Comparison of ENCODE assay signal across 7 mouse cellular contexts in genomic region chr15:81191303-81191702, GRCm38 (mm10). TPM values are rescaled to one million over a fixed set of nuclear protein-coding genes. Genes with fewer than 3 reads are reported as not detected.
DNase-seq lines count a peak whose midpoint lies in the region; ATAC-seq and TF ChIP-seq lines count a peak whose summit lies in the region.

No protein-coding gene starts in this region.

- peak overlapping the region; percentile 64 for H3K4me2 ChIP-seq in lung, embryonic 15.5 days
- H3K4me2 ChIP-seq in intestine, embryonic 16.5 days (ENCODE audit: low read depth, low read length): peak overlapping the region; percentile 66
- peak overlapping the region; percentile 57 for H3K4me2 ChIP-seq in neural tube, embryonic 13.5 days

- peak overlapping the region; percentile 61 for H3K9ac ChIP-seq in lung, embryonic 15.5 days
- H3K9ac ChIP-seq in intestine, embryonic 16.5 days (ENCODE audit: low read depth, low read length): peak overlapping the region; percentile 64
- H3K9ac ChIP-seq in neural tube, embryonic 13.5 days: peak overlapping the region; percentile 73

- no peak for TF ChIP-seq CTCF in embryonic fibroblast, embryonic 13.5 days (IDR thresholded peaks at IDR 0.05; ENCODE audit: borderline replicate concordance, insufficient read depth, low read length)

- WGBS in lung, embryonic 15.5 days: 19% methylated on average over 9 of the region's 9 CpGs
- WGBS in intestine, embryonic 16.5 days: 21% methylated on average over 9 of the region's 9 CpGs
- 29% methylated on average over 9 of the region's 9 CpGs for WGBS in neural tube, embryonic 13.5 days

- no peak for DNase-seq in lung, postnatal 36 days
- DNase-seq in cerebellum, adult 8-10 months: no peak
- no peak for DNase-seq in ovary, postnatal 14 days (ENCODE audit: low spot score)

- peaks cover 33% of the 10 kb centered on the region for H3K4me1 ChIP-seq in lung, embryonic 15.5 days
- peaks cover 14% of the 10 kb centered on the region for H3K4me1 ChIP-seq in embryonic fibroblast, embryonic 13.5 days (ENCODE audit: control insufficient read depth, insufficient read depth, low read length)
- peaks cover 25% of the 10 kb centered on the region for H3K4me1 ChIP-seq in intestine, embryonic 16.5 days (ENCODE audit: control insufficient read depth, insufficient read depth, low read length)
- H3K4me1 ChIP-seq in neural tube, embryonic 13.5 days (replicated peaks): peaks cover 30% of the 10 kb centered on the region

- peak overlapping the region; percentile 71 for H3K4me3 ChIP-seq in lung, embryonic 15.5 days
- H3K4me3 ChIP-seq in embryonic fibroblast, embryonic 13.5 days (ENCODE audit: insufficient read depth, low read length): peak overlapping the region; percentile 48
- peak overlapping the region; percentile 95 for H3K4me3 ChIP-seq in intestine, embryonic 16.5 days (ENCODE audit: low read length)
- H3K4me3 ChIP-seq in neural tube, embryonic 13.5 days: peak overlapping the region; percentile 98

- peak overlapping the region; percentile 65 for H3K27ac ChIP-seq in lung, embryonic 15.5 days
- H3K27ac ChIP-seq in embryonic fibroblast, embryonic 13.5 days (ENCODE audit: insufficient read depth, low read length): peak overlapping the region; percentile 92
- peak overlapping the region; percentile 62 for H3K27ac ChIP-seq in intestine, embryonic 16.5 days (ENCODE audit: low read length)
- peak overlapping the region; percentile 67 for H3K27ac ChIP-seq in neural tube, embryonic 13.5 days (replicated peaks)

- TF ChIP-seq POLR2A in embryonic fibroblast, embryonic 13.5 days (IDR thresholded peaks at IDR 0.05; ENCODE audit: low read depth, low read length): no peak

- no peaks in the 10 kb centered on the region for H3K9me3 ChIP-seq in lung, embryonic 15.5 days
- H3K9me3 ChIP-seq in intestine, embryonic 16.5 days (ENCODE audit: control insufficient read depth, low read length): no peaks in the 10 kb centered on the region
- no peaks in the 10 kb centered on the region for H3K9me3 ChIP-seq in neural tube, embryonic 13.5 days

- no peaks in the 10 kb centered on the region for H3K36me3 ChIP-seq in lung, embryonic 15.5 days
- no peaks in the 10 kb centered on the region for H3K36me3 ChIP-seq in intestine, embryonic 16.5 days (ENCODE audit: control insufficient read depth, insufficient read depth, low read length)
- H3K36me3 ChIP-seq in neural tube, embryonic 13.5 days: peaks cover 8% of the 10 kb centered on the region

- ATAC-seq in lung, embryonic 15.5 days (ENCODE audit: borderline replicate concordance, extremely low read depth, low FRiP score, low TSS enrichment): no peak
- ATAC-seq in intestine, embryonic 16.5 days: no peak
- no peak for ATAC-seq in neural tube, embryonic 13.5 days (ENCODE audit: low read depth)

- no peaks in the 10 kb centered on the region for H3K27me3 ChIP-seq in lung, embryonic 15.5 days
- no peaks in the 10 kb centered on the region for H3K27me3 ChIP-seq in intestine, embryonic 16.5 days (replicated peaks; ENCODE audit: control insufficient read depth, insufficient read depth, low read length)
- no peaks in the 10 kb centered on the region for H3K27me3 ChIP-seq in neural tube, embryonic 13.5 days

RNA-seq across cellular contexts. Expression of gene Mrtfa, which starts 0.7 kb away (rescaled TPM):
- polyA plus RNA-seq in lung, embryonic 15.5 days (2015; fragmentation: Nextera tagmentation; extraction: Ambion mirVana): 23.2 and 24.2 TPM in 2 replicates
- 36.6 and 38.4 TPM in 2 replicates for polyA plus RNA-seq in embryonic fibroblast, embryonic 13.5 days (2011; ENCODE audit: insufficient read length, low read depth, missing spikeins)
- polyA plus RNA-seq in intestine, embryonic 16.5 days (2015; fragmentation: Nextera tagmentation; extraction: Ambion mirVana): 13.7 and 16.5 TPM in 2 replicates
- polyA plus RNA-seq in neural tube, embryonic 13.5 days (2015; fragmentation: Nextera tagmentation; extraction: Ambion mirVana): 23.3 and 27.1 TPM in 2 replicates

RNA-seq across cellular contexts. Expression of gene Mchr1, which starts 44.0 kb away (rescaled TPM):
- 1.1 TPM in 2 replicates for polyA plus RNA-seq in lung, embryonic 15.5 days (2015; fragmentation: Nextera tagmentation; extraction: Ambion mirVana)
- 0.75 and 1.1 TPM in 2 replicates for polyA plus RNA-seq in embryonic fibroblast, embryonic 13.5 days (2011; ENCODE audit: insufficient read length, low read depth, missing spikeins)
- 0.97 and 1.2 TPM in 2 replicates for polyA plus RNA-seq in intestine, embryonic 16.5 days (2015; fragmentation: Nextera tagmentation; extraction: Ambion mirVana)
- polyA plus RNA-seq in neural tube, embryonic 13.5 days (2015; fragmentation: Nextera tagmentation; extraction: Ambion mirVana): 2.6 and 2.8 TPM in 2 replicates

Comparison
In these comparisons a context has a peak if more than half of its experiments do, and no peak if none do; other contexts are left out.
1. H3K4me3 ChIP-seq: peak in every context shown above with its lines; median percentile 98 in neural tube, embryonic 13.5 days; 95 in intestine, embryonic 16.5 days; 71 in lung, embryonic 15.5 days; 48 in embryonic fibroblast, embryonic 13.5 days.